Mouse (Mus musculus): ENCODE measurements around the gene 1700018B08Rik. TPM values are rescaled to one million over a fixed set of nuclear protein-coding genes. Genes with fewer than 3 reads are reported as not detected.

1700018B08Rik gene
- not detected for total RNA-seq (2021)
- long read RNA-seq, experiment 1, partial matches to known transcripts, result 0 of 1 reads
- long read RNA-seq, experiment 1, other reads (novel, unspliced or antisense), result 1 of 1 reads
- long read RNA-seq, experiment 2, result 0 reads

GRCm38 (mm10) chr8:121544276-121544785, at the start of gene 1700018B08Rik:
TSS of gene 1700018B08Rik (minus strand) at chr8:121544320.
- Histone ChIP-seq H3K4me3 (no peak within 1 kb of the TSS), H3K27ac (no peak within 1 kb of the TSS)
- no peak for TF ChIP-seq CTCF (IDR thresholded peaks at IDR 0.05)
- DNase-seq, result peak; percentile 9
- intact Hi-C loops (cut with DNase I), result no loop called here

GRCm38 (mm10) chr8:121593293-121593692, 49.2 kb upstream of the 1700018B08Rik start:
- Histone ChIP-seq H3K4me3 (peak overlapping the region; percentile 27; the same call in 1 of the 2 replicates), H3K27ac (peak overlapping the region; percentile 13)
- no peak for TF ChIP-seq CTCF (IDR thresholded peaks at IDR 0.05)
- DNase-seq, result no peak
- intact Hi-C loops (cut with DNase I), result no loop called here

GRCm38 (mm10) chr8:121591178-121592066, 47.3 kb upstream of the 1700018B08Rik start:
- Histone ChIP-seq H3K4me3 (peak overlapping the region; percentile 94), H3K27ac (peak overlapping the region; percentile 100)
- TF ChIP-seq CTCF (IDR thresholded peaks at IDR 0.05), result peak; percentile 53
- peak; percentile 54 for DNase-seq
- intact Hi-C loops (cut with DNase I), result loop anchor here (2.0 kb wide), 1 partner anchor 45 kb away; no protein-coding TSS in a partner anchor

GRCm38 (mm10) chr8:121590203-121591177, 46.4 kb upstream of the 1700018B08Rik start, which contains the start of gene Map1lc3b:
TSS of gene Map1lc3b (plus strand) at chr8:121590361.
- Histone ChIP-seq H3K27ac (peak within 1 kb of the TSS; percentile 100), H3K4me3 (peak within 1 kb of the TSS; percentile 94)
- no peak for TF ChIP-seq CTCF (IDR thresholded peaks at IDR 0.05)
- peak; percentile 97 for DNase-seq
- intact Hi-C loops (cut with DNase I), result loop anchor here (2.0 kb wide), 1 partner anchor 44 kb away; no protein-coding TSS in a partner anchor

- no peak for DNase-seq
Observed at GRCm38 (mm10) chr8:121589205-121589726, 45.1 kb upstream of the 1700018B08Rik start.

GRCm38 (mm10) chr8:121588750-121589149, 44.6 kb upstream of the 1700018B08Rik start:
- intact Hi-C loops (cut with DNase I), result no loop called here
- no peak overlapping the region for H3K27ac ChIP-seq

More at GRCm38 (mm10) chr8:121589205-121589726, 45.1 kb upstream of the 1700018B08Rik start:
- Histone ChIP-seq H3K27ac (peak overlapping the region; percentile 100; the same call in 1 of the 2 replicates), H3K4me3 (no peak overlapping the region)
- no peak for TF ChIP-seq CTCF (IDR thresholded peaks at IDR 0.05)
- intact Hi-C loops (cut with DNase I), result no loop called here

GRCm38 (mm10) chr8:121585159-121585825, 41.2 kb upstream of the 1700018B08Rik start:
- Histone ChIP-seq H3K4me3 (peak overlapping the region; percentile 88), H3K27ac (peak overlapping the region; percentile 99)
- no peak for TF ChIP-seq CTCF (IDR thresholded peaks at IDR 0.05)
- intact Hi-C loops (cut with DNase I), result no loop called here
- peak; percentile 100 for DNase-seq

More at GRCm38 (mm10) chr8:121588750-121589149, 44.6 kb upstream of the 1700018B08Rik start:
- no peak overlapping the region for H3K4me3 ChIP-seq
- TF ChIP-seq CTCF (IDR thresholded peaks at IDR 0.05), result no peak
- no peak for DNase-seq

- H3K4me3 ChIP-seq, result peak overlapping the region; percentile 88
- no peak for TF ChIP-seq CTCF (IDR thresholded peaks at IDR 0.05)
- H3K27ac ChIP-seq, result peak overlapping the region; percentile 99
- no peak for DNase-seq
- intact Hi-C loops (cut with DNase I), result no loop called here
Observed at GRCm38 (mm10) chr8:121584730-121585129, 40.6 kb upstream of the 1700018B08Rik start.

- Histone ChIP-seq H3K4me3 (no peak overlapping the region), H3K27ac (peak overlapping the region; percentile 99)
- TF ChIP-seq CTCF (IDR thresholded peaks at IDR 0.05), result no peak
- intact Hi-C loops (cut with DNase I), result loop anchor here (2.0 kb wide), 1 partner anchor 21 kb away; no protein-coding TSS in a partner anchor
- peak; percentile 87 for DNase-seq
Observed at GRCm38 (mm10) chr8:121583653-121584052, 39.5 kb upstream of the 1700018B08Rik start.

- Histone ChIP-seq H3K27ac (peak overlapping the region; percentile 99), H3K4me3 (no peak overlapping the region)
- peak; percentile 70 for DNase-seq
- intact Hi-C loops (cut with DNase I), result loop anchor here (2.0 kb wide), 1 partner anchor 30 kb away; no protein-coding TSS in a partner anchor
- TF ChIP-seq CTCF (IDR thresholded peaks at IDR 0.05), result no peak
Observed at GRCm38 (mm10) chr8:121580465-121580864, 36.3 kb upstream of the 1700018B08Rik start.
